Mouse (Mus musculus) neural tube, embryonic 15.5 days (tissue): Measurements from ENCODE around the gene Ptpdc1. TPM values are rescaled to one million over a fixed set of nuclear protein-coding genes. Genes with fewer than 3 reads are reported as not detected.

Experiments used
- ATAC-seq: fragments of 200-750 bp; cut with Nextera tagmentation; 2 replicates; pipeline ENCODE4 v1.8.0; 2017; ENCODE audit warnings: mild to moderate bottlenecking, moderate TSS enrichment, moderate library complexity; ENCODE audit not compliant: low FRiP score
- H3K27ac ChIP-seq: fragments of 300-500 bp; sonication (generic); replicated peaks from 2 replicates; pipeline ENCODE4 v1.5.1; 2015; ENCODE audit warnings: mild to moderate bottlenecking, inconsistent platforms
- H3K27me3 ChIP-seq: fragments of 300-500 bp; sonication (generic); replicated peaks from 2 replicates; pipeline ENCODE4 v1.6.1; 2015; ENCODE audit warnings: inconsistent platforms
- H3K36me3 ChIP-seq: fragments of 300-500 bp; sonication (generic); 2 replicates; pipeline ENCODE4 v1.6.1; 2015; ENCODE audit warnings: inconsistent platforms
- H3K4me1 ChIP-seq: fragments of 300-500 bp; sonication (generic); 2 replicates; pipeline ENCODE4 v1.6.1; 2015; ENCODE audit warnings: inconsistent platforms
- H3K4me2 ChIP-seq: fragments of 300-500 bp; sonication (generic); 2 replicates; pipeline ENCODE4 v1.6.1; 2015; ENCODE audit warnings: inconsistent platforms, mild to moderate bottlenecking, moderate library complexity
- H3K4me3 ChIP-seq: fragments of 300-500 bp; sonication (generic); replicated peaks from 2 replicates; pipeline ENCODE4 v1.5.1; 2015; ENCODE audit warnings: mild to moderate bottlenecking, inconsistent platforms
- H3K9ac ChIP-seq: fragments of 300-500 bp; sonication (generic); replicated peaks from 2 replicates; pipeline ENCODE4 v1.6.1; 2015; ENCODE audit warnings: mild to moderate bottlenecking, inconsistent platforms
- H3K9me3 ChIP-seq: fragments of 300-500 bp; sonication (generic); replicated peaks from 2 replicates; pipeline ENCODE4 v1.6.1; 2016; ENCODE audit warnings: inconsistent platforms
- WGBS: fragments of 180-500 bp; shearing (Covaris S2); methylation state at CpG from one replicate; pipeline ENCODE4 v1.1.7; 2015; ENCODE audit warnings: mixed read lengths; 5-methylcytosine and 5-hydroxymethylcytosine counted together
- polyA plus RNA-seq: library from polyadenylated mRNA; unstranded; fragments of >200 nt; fragmentation: Nextera tagmentation; extraction: Ambion mirVana; gene quantifications from 2 replicates; pipeline ENCODE4 v1.2.1, GENCODE M21; 2015

Gene Ptpdc1
- polyA plus RNA-seq, 1 experiment from 2014 or later: 17.5 TPM

GRCm38 (mm10) chr13:48650615-48651014, 25.2 kb upstream of the Ptpdc1 start:
- Histone ChIP-seq H3K4me3 (no peak overlapping the region), H3K9ac (no peak overlapping the region), H3K4me1 (peaks cover 5% of the 10 kb centered on the region), H3K9me3 (no peaks in the 10 kb centered on the region), H3K27me3 (peaks cover 32% of the 10 kb centered on the region), H3K36me3 (no peaks in the 10 kb centered on the region), H3K4me2 (no peak overlapping the region), H3K27ac (no peak overlapping the region)
- WGBS: 0% methylated on average over 1 of the region's 1 CpGs
- no peak for ATAC-seq

DNA sequence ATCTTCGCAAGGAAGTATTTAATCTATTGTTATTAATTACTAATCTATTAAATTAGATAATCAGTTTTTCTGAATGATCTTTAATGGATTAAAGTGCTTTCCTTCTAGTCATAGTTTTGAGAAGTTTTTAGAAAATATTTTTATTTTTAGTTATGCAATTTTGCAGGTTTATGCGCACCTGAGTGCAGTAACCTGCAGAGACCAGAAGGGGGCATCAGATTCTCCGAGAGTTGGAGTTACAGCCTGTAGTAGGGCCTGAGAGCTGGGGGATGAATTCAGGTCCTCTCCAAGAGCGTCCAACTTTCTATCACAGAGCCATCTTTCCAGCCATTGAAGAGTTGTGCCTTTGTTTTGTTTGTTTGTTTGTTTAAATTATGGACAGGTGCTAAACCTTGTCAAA, 21.2 kb upstream of the Ptpdc1 start:
- no peaks in the 10 kb centered on the region for H3K36me3 ChIP-seq
- H3K4me1 ChIP-seq: no peaks in the 10 kb centered on the region
- H3K27ac ChIP-seq: no peak overlapping the region
- ATAC-seq: no peak
- H3K4me3 ChIP-seq: no peak overlapping the region
- H3K4me2 ChIP-seq: no peak overlapping the region
- H3K9me3 ChIP-seq: no peaks in the 10 kb centered on the region
- peaks cover 3% of the 10 kb centered on the region; the same call in 1 of the 2 replicates for H3K27me3 ChIP-seq
- 90% methylated on average over 4 of the region's 4 CpGs for WGBS
- no peak overlapping the region for H3K9ac ChIP-seq

- H3K27me3 ChIP-seq: no peaks in the 10 kb centered on the region
- H3K9me3 ChIP-seq: no peaks in the 10 kb centered on the region
- 22% methylated on average over 3 of the region's 3 CpGs for WGBS
- no peak overlapping the region for H3K4me3 ChIP-seq
- H3K4me1 ChIP-seq: no peaks in the 10 kb centered on the region
- ATAC-seq: no peak
- H3K4me2 ChIP-seq: no peak overlapping the region
- H3K36me3 ChIP-seq: no peaks in the 10 kb centered on the region
- H3K9ac ChIP-seq: no peak overlapping the region
- no peak overlapping the region for H3K27ac ChIP-seq
Observed at GRCm38 (mm10) chr13:48643991-48644390, 18.5 kb upstream of the Ptpdc1 start.

- Histone ChIP-seq H3K4me1 (no peaks in the 10 kb centered on the region), H3K27me3 (no peaks in the 10 kb centered on the region), H3K27ac (no peak overlapping the region), H3K4me3 (no peak overlapping the region), H3K9ac (no peak overlapping the region), H3K36me3 (no peaks in the 10 kb centered on the region), H3K9me3 (no peaks in the 10 kb centered on the region), H3K4me2 (no peak overlapping the region)
- WGBS: 88% methylated on average over 6 of the region's 6 CpGs
- ATAC-seq: no peak
Observed at GRCm38 (mm10) chr13:48643072-48643471, 17.6 kb upstream of the Ptpdc1 start.

DNA sequence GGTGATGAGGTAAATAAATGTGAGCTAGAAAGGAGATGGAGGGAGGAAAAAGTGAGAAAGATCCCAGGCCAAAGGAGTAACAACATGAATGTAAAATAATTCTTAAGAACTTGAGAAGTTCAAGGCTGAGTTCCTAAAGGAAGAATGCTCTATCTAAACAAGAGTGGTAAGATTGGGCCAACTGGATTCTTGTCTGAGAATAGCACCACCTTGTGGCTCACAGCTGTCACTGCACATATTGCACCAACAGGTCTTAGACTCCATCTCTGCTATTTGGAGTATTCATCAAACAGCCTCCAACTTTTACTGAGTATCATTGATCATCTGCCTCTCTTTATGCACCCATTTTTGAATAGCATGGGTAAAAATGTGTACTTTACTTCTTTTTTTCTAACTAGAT, 14.1 kb upstream of the Ptpdc1 start:
- Histone ChIP-seq H3K27ac (no peak overlapping the region), H3K9ac (no peak overlapping the region), H3K4me3 (no peak overlapping the region), H3K9me3 (no peaks in the 10 kb centered on the region), H3K36me3 (no peaks in the 10 kb centered on the region), H3K4me2 (no peak overlapping the region), H3K27me3 (no peaks in the 10 kb centered on the region), H3K4me1 (no peaks in the 10 kb centered on the region)
- 0 out of 2 replicates have a peak, but pooled peaks have one; percentile 47 for ATAC-seq

DNA sequence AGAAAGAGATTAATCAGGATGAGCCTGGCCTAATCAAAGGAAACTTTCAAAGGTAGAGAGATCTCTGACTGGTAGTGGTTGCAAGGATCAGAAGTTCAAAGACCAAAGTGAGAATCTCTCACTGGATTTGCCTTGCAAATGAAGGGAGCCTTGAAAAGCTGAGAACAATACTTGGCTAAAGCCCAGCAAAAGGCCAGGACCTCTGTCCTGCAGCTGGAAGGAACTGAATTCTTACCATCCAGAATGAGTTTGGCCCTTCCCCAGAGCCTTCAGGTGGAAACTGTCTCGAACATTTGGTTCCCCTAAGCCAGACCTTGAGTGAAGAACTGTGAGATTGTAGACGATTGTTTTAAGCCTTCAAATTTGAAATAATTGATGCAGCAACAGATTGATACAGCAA, 12.2 kb upstream of the Ptpdc1 start:
- H3K4me2 ChIP-seq: no peak overlapping the region
- H3K27me3 ChIP-seq: no peaks in the 10 kb centered on the region
- no peaks in the 10 kb centered on the region for H3K4me1 ChIP-seq
- no peak overlapping the region for H3K4me3 ChIP-seq
- no peaks in the 10 kb centered on the region for H3K9me3 ChIP-seq
- H3K9ac ChIP-seq: no peak overlapping the region
- ATAC-seq: no peak
- WGBS: 47% methylated on average over 2 of the region's 2 CpGs
- no peak overlapping the region for H3K27ac ChIP-seq
- H3K36me3 ChIP-seq: no peaks in the 10 kb centered on the region

DNA sequence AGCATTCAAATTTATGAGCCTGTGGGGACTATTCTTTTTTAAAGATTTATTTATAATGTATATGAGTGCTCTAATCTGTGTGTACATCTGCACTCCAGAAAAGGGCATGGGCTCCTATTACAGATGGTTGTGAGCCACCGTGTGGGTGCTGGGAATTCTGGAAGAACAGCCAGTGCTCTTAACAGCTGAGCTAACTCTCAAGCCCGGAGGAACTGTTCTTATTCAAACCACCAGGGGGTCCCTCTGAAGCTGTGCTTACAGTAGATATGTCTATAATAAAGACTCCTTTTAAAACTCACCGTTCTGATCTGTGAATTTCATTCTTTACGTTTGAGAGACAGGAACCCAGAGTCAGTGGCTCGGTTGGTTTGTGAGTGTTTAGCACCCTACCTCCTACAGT, 6.2 kb upstream of the Ptpdc1 start:
- H3K36me3 ChIP-seq: no peaks in the 10 kb centered on the region
- WGBS: 72% methylated on average over 5 of the region's 5 CpGs
- no peak for ATAC-seq

DNA sequence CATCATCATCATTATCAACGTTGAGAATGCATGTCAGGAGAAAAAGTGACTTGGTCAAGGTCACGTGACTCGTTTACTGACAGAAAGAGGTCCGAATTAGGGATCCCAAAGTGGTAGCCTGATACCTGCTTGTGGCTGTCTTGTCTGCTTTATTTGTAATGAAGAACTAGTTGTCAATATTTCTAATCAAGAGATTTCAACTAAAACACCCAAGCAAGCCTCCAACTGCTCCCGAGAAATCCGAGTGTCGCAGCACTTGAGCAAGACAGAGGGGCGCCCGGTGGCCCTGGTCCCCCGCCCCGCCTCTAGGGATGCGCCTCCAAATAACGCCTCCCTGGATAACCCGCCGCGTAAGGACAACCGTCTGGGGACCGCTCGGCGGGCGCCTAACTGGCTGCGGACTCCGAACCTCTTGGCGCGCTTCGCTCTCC, 481 bp downstream of the Ptpdc1 start:
- H3K4me1 ChIP-seq: peaks cover 11% of the 10 kb centered on the region
- no peaks in the 10 kb centered on the region for H3K27me3 ChIP-seq
- H3K9ac ChIP-seq: peak overlapping the region; percentile 95
- peak overlapping the region; percentile 87 for H3K4me2 ChIP-seq
- no peaks in the 10 kb centered on the region for H3K9me3 ChIP-seq
- peak; percentile 87 for ATAC-seq
- H3K27ac ChIP-seq: peak overlapping the region; percentile 91
- no peaks in the 10 kb centered on the region for H3K36me3 ChIP-seq
- H3K4me3 ChIP-seq: peak overlapping the region; percentile 89
- 2% methylated on average over 26 of the region's 26 CpGs for WGBS

More for the DNA sequence above, 6.2 kb upstream of the Ptpdc1 start:
- Histone ChIP-seq H3K4me1 (no peaks in the 10 kb centered on the region), H3K9ac (no peak overlapping the region), H3K27me3 (no peaks in the 10 kb centered on the region), H3K27ac (no peak overlapping the region), H3K9me3 (no peaks in the 10 kb centered on the region), H3K4me3 (no peak overlapping the region), H3K4me2 (no peak overlapping the region)

GRCm38 (mm10) chr13:48618890-48619289, 6.6 kb downstream of the Ptpdc1 start:
- peaks cover 4% of the 10 kb centered on the region; the same call in 1 of the 2 replicates for H3K36me3 ChIP-seq
- H3K27ac ChIP-seq: no peak overlapping the region
- no peak overlapping the region for H3K9ac ChIP-seq
- 92% methylated on average over 4 of the region's 4 CpGs for WGBS
- H3K27me3 ChIP-seq: no peaks in the 10 kb centered on the region
- H3K9me3 ChIP-seq: no peaks in the 10 kb centered on the region
- H3K4me3 ChIP-seq: no peak overlapping the region
- no peaks in the 10 kb centered on the region for H3K4me1 ChIP-seq
- no peak for ATAC-seq
- no peak overlapping the region for H3K4me2 ChIP-seq

DNA sequence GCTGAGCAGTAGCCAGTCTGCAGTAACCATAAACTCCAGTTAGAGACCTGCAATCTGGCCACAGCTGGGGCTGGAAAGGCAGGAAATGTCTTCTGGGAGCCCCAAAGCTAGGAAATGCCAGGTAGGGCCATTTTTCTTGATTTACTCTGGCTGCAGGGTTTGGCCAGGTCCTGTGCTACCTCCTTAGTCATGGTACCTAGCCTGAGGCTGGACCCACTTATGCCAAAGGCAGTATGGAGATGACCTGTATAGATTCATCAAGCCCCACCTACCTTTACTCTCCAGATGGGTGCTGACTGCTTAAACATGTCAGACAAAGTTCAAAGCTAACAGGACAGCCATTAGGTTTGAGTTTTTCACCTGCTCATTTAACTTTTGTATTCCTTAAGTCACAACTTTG, 7.7 kb downstream of the Ptpdc1 start:
- no peak for ATAC-seq
- H3K4me2 ChIP-seq: no peak overlapping the region
- H3K36me3 ChIP-seq: peaks cover 4% of the 10 kb centered on the region; the same call in 1 of the 2 replicates
- H3K27me3 ChIP-seq: no peaks in the 10 kb centered on the region
- no peak overlapping the region for H3K9ac ChIP-seq
- no peak overlapping the region for H3K4me3 ChIP-seq
- no peak overlapping the region for H3K27ac ChIP-seq
- H3K4me1 ChIP-seq: no peaks in the 10 kb centered on the region
- no peaks in the 10 kb centered on the region for H3K9me3 ChIP-seq

- H3K27ac ChIP-seq: no peak overlapping the region
- H3K9ac ChIP-seq: no peak overlapping the region
- H3K36me3 ChIP-seq: peaks cover 4% of the 10 kb centered on the region; the same call in 1 of the 2 replicates
- no peak overlapping the region for H3K4me2 ChIP-seq
- H3K9me3 ChIP-seq: no peaks in the 10 kb centered on the region
- no peak overlapping the region for H3K4me3 ChIP-seq
- WGBS: 85% methylated on average over 2 of the region's 2 CpGs
- no peaks in the 10 kb centered on the region for H3K27me3 ChIP-seq
- ATAC-seq: no peak
- no peaks in the 10 kb centered on the region for H3K4me1 ChIP-seq
Observed at GRCm38 (mm10) chr13:48614525-48614924, 10.9 kb downstream of the Ptpdc1 start.

DNA sequence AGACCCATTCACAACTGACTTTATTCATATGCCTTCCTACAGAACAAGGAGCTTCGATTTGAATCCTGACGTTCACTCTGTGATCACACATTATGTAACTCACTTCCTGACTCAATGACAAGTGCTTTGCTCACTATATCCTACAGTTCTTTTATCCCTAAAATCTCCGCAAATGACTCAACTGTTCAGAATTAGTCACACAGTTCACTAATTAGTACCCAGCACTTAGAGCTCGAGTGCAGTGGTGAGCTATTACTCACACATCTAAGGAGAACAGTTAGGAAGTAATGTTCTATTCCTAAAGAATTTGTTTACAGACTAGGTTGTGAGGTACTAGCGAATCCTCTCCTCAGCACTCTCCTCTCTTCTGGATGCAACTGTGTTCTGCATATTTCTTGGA, 16.4 kb downstream of the Ptpdc1 start:
- 69% methylated on average over 5 of the region's 5 CpGs for WGBS
- no peaks in the 10 kb centered on the region for H3K4me1 ChIP-seq

GRCm38 (mm10) chr13:48604591-48604990, 20.9 kb downstream of the Ptpdc1 start:
- Histone ChIP-seq H3K27ac (no peak overlapping the region), H3K27me3 (no peaks in the 10 kb centered on the region), H3K4me3 (no peak overlapping the region), H3K9ac (no peak overlapping the region), H3K4me1 (no peaks in the 10 kb centered on the region), H3K4me2 (no peak overlapping the region), H3K9me3 (no peaks in the 10 kb centered on the region), H3K36me3 (peaks cover 17% of the 10 kb centered on the region)
- 93% methylated on average over 5 of the region's 5 CpGs for WGBS
- no peak for ATAC-seq

More for the DNA sequence above, 16.4 kb downstream of the Ptpdc1 start:
- no peaks in the 10 kb centered on the region for H3K27me3 ChIP-seq
- ATAC-seq: no peak
- peaks cover 11% of the 10 kb centered on the region for H3K36me3 ChIP-seq
- no peaks in the 10 kb centered on the region for H3K9me3 ChIP-seq
- no peak overlapping the region for H3K4me3 ChIP-seq
- no peak overlapping the region for H3K27ac ChIP-seq
- H3K9ac ChIP-seq: no peak overlapping the region
- H3K4me2 ChIP-seq: no peak overlapping the region
